Mouse (Mus musculus): ENCODE data around the gene Them7.

DNA sequence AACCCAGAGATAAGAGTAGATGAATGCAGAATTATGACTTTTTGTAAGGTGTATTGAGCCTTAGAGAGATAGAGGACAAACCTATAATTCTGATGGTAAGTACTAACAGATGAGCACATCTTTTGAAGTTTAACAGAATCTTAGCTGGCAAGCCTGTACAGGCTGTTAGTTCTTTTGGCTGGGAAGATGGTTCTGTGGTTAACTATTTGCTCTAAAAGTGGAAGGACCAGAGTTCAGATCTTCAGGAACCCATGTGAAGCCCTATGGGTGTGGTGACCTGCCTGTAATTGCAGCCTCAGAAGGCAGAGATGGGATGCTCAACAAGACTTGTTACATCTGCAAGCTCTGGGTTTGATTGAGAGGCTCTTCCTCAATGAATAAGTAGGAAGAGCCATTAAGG lies 59.7 kb downstream of the Them7 start:
- TF ChIP-seq CTCF (IDR thresholded peaks at IDR 0.05; ENCODE audit: borderline replicate concordance, insufficient read depth, low read length) = no peak
- no peak for TF ChIP-seq POLR2A (IDR thresholded peaks at IDR 0.05; ENCODE audit: low read depth, low read length)

Measured in embryonic fibroblast, embryonic 13.5 days (primary cell).